ENCODE assay signal across 8 mouse cellular contexts in the genomic region with DNA sequence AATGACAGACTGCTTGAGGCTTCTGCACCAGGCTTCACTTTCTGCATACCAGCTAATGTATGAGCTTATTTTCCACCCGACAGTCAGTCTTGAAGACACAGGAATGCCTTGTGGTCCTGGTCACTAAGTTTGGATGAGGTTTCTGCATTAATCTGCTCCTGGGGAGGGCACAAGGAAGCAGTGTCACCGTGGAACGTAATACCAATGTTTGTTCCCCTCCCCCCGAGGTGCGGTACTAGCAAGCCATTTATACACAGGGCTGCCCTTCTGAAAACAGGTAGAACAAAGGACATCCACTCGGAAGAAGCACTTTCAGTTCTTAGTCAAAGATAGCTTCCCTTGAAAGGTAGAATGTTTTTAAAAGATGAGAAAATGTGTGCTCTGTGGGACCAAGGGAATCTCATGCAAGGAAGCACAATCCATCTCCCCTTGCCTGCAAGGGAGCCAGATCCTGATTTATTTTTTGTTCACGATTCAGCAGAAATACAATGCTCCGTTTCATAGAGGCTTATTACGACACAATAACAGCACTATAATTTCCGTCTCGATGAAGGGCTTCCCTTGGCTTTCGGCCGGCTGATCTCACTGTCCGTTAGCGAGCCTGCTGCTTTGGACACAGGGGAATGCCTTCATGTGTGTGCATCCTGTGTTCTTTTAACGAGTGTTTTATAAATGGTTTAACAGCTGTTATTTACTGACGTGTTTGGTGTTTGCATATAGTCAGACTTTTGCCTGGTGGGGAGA. TPM values are rescaled to one million over a fixed set of nuclear protein-coding genes. Genes with fewer than 3 reads are reported as not detected.
DNase-seq lines count a peak whose midpoint lies in the region; ATAC-seq and TF ChIP-seq lines count a peak whose summit lies in the region.

No protein-coding gene starts in this region.

- H3K9ac ChIP-seq in heart, embryonic 14.5 days (ENCODE audit: low read length) = no peak overlapping the region
- H3K9ac ChIP-seq in lung, embryonic 15.5 days = no peak overlapping the region

- 73% methylated on average over 17 of the region's 17 CpGs for WGBS in heart, embryonic 14.5 days
- 45% methylated on average over 17 of the region's 17 CpGs for WGBS in lung, embryonic 15.5 days
- 18% methylated on average over 17 of the region's 17 CpGs for WGBS in small intestine, adult 2 months

- ATAC-seq in heart, embryonic 14.5 days (ENCODE audit: insufficient number of reproducible peaks, insufficient read depth, low FRiP score, low read depth) = no peak
- no peak for ATAC-seq in lung, embryonic 15.5 days (ENCODE audit: borderline replicate concordance, extremely low read depth, low FRiP score, low TSS enrichment)

- H3K27ac ChIP-seq in heart, embryonic 14.5 days (replicated peaks in 1 of 2; ENCODE audit: control insufficient read depth in 1 of 2, insufficient read depth in 1 of 2, low read depth in 2 of 2, low read length in 2 of 2) = peak overlapping the region; percentile 30 to 47; a peak in 2 of 4 replicates
- no peak overlapping the region for H3K27ac ChIP-seq in lung, embryonic 15.5 days
- peak overlapping the region; percentile 95 for H3K27ac ChIP-seq in small intestine, adult 2 months (ENCODE audit: insufficient read depth, low read depth, low read length)

- H3K36me3 ChIP-seq in heart, embryonic 14.5 days (ENCODE audit: control insufficient read depth, insufficient read depth, low read length) = no peaks in the 10 kb centered on the region
- H3K36me3 ChIP-seq in lung, embryonic 15.5 days = no peaks in the 10 kb centered on the region
- no peaks in the 10 kb centered on the region for H3K36me3 ChIP-seq in small intestine, adult 2 months (ENCODE audit: control insufficient read depth, insufficient read depth, low read length)

- TF ChIP-seq CTCF in small intestine, adult 2 months (IDR thresholded peaks at IDR 0.05; ENCODE audit: extremely low read depth, insufficient read length, insufficient replicate concordance, low read depth, low read length) = no peak

- H3K9me3 ChIP-seq in heart, embryonic 14.5 days (ENCODE audit: control insufficient read depth, low read length) = no peaks in the 10 kb centered on the region
- no peaks in the 10 kb centered on the region for H3K9me3 ChIP-seq in lung, embryonic 15.5 days

- no peaks in the 10 kb centered on the region for H3K27me3 ChIP-seq in heart, embryonic 14.5 days (ENCODE audit: control insufficient read depth, insufficient read depth, low read length)
- no peaks in the 10 kb centered on the region for H3K27me3 ChIP-seq in lung, embryonic 15.5 days
- no peaks in the 10 kb centered on the region for H3K27me3 ChIP-seq in small intestine, adult 2 months (ENCODE audit: control insufficient read depth, insufficient read depth, low read length)

- H3K4me1 ChIP-seq in heart, embryonic 14.5 days (ENCODE audit: control insufficient read depth in 2 of 2, insufficient read depth in 2 of 2, low read length in 2 of 2) = peaks cover 0 to 6% of the 10 kb centered on the region in 2 experiments; a peak in 1 of 4 replicates
- H3K4me1 ChIP-seq in lung, embryonic 15.5 days = 0 out of 2 replicates have a peak, but pooled peaks cover 5% of the 10 kb centered on the region
- H3K4me1 ChIP-seq in small intestine, adult 2 months (ENCODE audit: control insufficient read depth, insufficient read depth, insufficient read length, low read length) = peaks cover 6% of the 10 kb centered on the region; the same call in 1 of the 2 replicates

- peak overlapping the region; percentile 21 for H3K4me2 ChIP-seq in heart, embryonic 14.5 days (ENCODE audit: low read length)
- peak overlapping the region; percentile 11 for H3K4me2 ChIP-seq in lung, embryonic 15.5 days

- DNase-seq in adrenal gland, postnatal 10 days = peak; percentile 35
- DNase-seq in adrenal gland, postnatal 25 days = no peak
- peak; percentile 5 for DNase-seq in cerebellum, adult 8-10 months
- peak; percentile 57 to 69 for DNase-seq in kidney, postnatal 4 days
- DNase-seq in ovary, postnatal 36 days (ENCODE audit: low spot score) = no peak

- no peak for TF ChIP-seq POLR2A in small intestine, adult 2 months (IDR thresholded peaks at IDR 0.05; ENCODE audit: low read depth, low read length)

- H3K4me3 ChIP-seq in heart, embryonic 14.5 days (ENCODE audit: control insufficient read depth in 1 of 2, insufficient read depth in 1 of 2, low read depth in 1 of 2, low read length in 2 of 2) = no peak overlapping the region
- peak overlapping the region; percentile 5; the same call in 1 of the 2 replicates for H3K4me3 ChIP-seq in lung, embryonic 15.5 days
- H3K4me3 ChIP-seq in small intestine, adult 2 months (ENCODE audit: low read depth, low read length) = peak overlapping the region; percentile 22

RNA-seq across cellular contexts. Expression of a gene that starts 48.6 kb away (rescaled TPM):
- 1 to 10 TPM; 1.2 TPM for total RNA-seq in adrenal gland, postnatal 10 days (2021)
- 0.52 and 0.58 TPM in 2 replicates for total RNA-seq in adrenal gland, postnatal 25 days (2021)
- polyA plus RNA-seq in heart, embryonic 14.5 days (2014; fragmentation: Nextera tagmentation; extraction: Ambion mirVana) = 0.15 and 0.42 TPM in 2 replicates
- polyA plus RNA-seq in lung, embryonic 15.5 days (2015; fragmentation: Nextera tagmentation; extraction: Ambion mirVana) = 0.15 and 0.75 TPM in 2 replicates
- 0.14 and 0.65 TPM in 2 replicates for polyA plus RNA-seq in small intestine, adult 2 months (2012; rRNA removed)

Comparison
In these comparisons a context has a peak if more than half of its experiments do, and no peak if none do; other contexts are left out.
1. DNase-seq: peak in adrenal gland, postnatal 10 days (single experiment), cerebellum, adult 8-10 months (single experiment) and kidney, postnatal 4 days (2 of 2); none in adrenal gland, postnatal 25 days (single experiment) and ovary, postnatal 36 days (single experiment).
2. H3K4me3 ChIP-seq: peak in lung, embryonic 15.5 days (single experiment) and small intestine, adult 2 months (single experiment); none in heart, embryonic 14.5 days (0 of 2).